Mouse (Mus musculus) adrenal gland, postnatal 36 days (tissue): Measurements from ENCODE around the gene Oard1. TPM values are rescaled to one million over a fixed set of nuclear protein-coding genes. Genes with fewer than 3 reads are reported as not detected.

Experiments used
- DNase-seq, 2 experiments: peaks; one replicate each; pipeline ENCODE4 v3.0.0; 2021; ENCODE audit warnings: mixed read lengths in 1 of 2
- long read RNA-seq, 2 experiments: library from polyadenylated mRNA; stranded (forward); transcript quantifications; one replicate each; pipeline ENCODE4 v2.0.0; 2021; ENCODE audit warnings: borderline sequencing depth in 2 of 2
- total RNA-seq, 2 experiments: library from RNA; stranded (reverse); gene quantifications; 2 replicates each; pipeline ENCODE4 v1.2.3; 2021

The Oard1 gene
- 10 to 100 TPM; 14.0 to 23.8 TPM for total RNA-seq
- long read RNA-seq, experiment 1, transcript Oard1-202 (6 exons, 1,324 nt): major isoform, 14 of 41 reads
- long read RNA-seq, experiment 1, partial matches to known transcripts: 2 of 41 reads
- long read RNA-seq, experiment 1, other reads (novel, unspliced or antisense): 21 of 41 reads
- long read RNA-seq, experiment 2, partial matches to known transcripts: 0 of 8 reads
- long read RNA-seq, experiment 2, other reads (novel, unspliced or antisense): 4 of 8 reads

GRCm38 (mm10) chr17:48409380-48410298 is at the start of gene Oard1, which contains the start of gene Nfya:
TSS of gene Oard1 (plus strand) at chr17:48410014.
TSS of gene Nfya (minus strand) at chr17:48409906.
- DNase-seq: peak; percentile 99 to 100

- no peak for DNase-seq
Observed at GRCm38 (mm10) chr17:48360462-48360861, 49.4 kb upstream of the Oard1 start.

DNA sequence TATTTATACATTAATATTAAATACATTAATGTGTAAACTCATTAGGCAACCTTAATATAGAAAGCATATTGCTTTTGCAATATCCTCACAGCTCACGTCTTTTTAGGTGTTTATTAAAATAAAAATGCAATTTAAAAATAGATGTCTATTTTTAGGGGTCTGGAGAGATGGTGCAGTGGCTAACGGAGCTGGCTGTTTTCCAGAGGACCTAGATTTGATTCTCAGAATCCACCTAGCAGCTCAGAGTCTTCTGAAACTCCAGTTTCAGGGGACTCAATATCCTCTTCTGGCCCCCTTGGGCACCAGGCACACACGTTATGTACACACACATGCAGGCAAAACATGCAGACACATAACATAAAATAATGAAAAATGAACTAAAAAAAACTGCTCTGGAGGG is 47.5 kb upstream of the Oard1 start:
- no peak for DNase-seq

GRCm38 (mm10) chr17:48362966-48363365 is 46.8 kb upstream of the Oard1 start:
- peak; percentile 25 to 51 for DNase-seq

- no peak for DNase-seq
Observed at GRCm38 (mm10) chr17:48363421-48363965, 46.3 kb upstream of the Oard1 start.

DNA sequence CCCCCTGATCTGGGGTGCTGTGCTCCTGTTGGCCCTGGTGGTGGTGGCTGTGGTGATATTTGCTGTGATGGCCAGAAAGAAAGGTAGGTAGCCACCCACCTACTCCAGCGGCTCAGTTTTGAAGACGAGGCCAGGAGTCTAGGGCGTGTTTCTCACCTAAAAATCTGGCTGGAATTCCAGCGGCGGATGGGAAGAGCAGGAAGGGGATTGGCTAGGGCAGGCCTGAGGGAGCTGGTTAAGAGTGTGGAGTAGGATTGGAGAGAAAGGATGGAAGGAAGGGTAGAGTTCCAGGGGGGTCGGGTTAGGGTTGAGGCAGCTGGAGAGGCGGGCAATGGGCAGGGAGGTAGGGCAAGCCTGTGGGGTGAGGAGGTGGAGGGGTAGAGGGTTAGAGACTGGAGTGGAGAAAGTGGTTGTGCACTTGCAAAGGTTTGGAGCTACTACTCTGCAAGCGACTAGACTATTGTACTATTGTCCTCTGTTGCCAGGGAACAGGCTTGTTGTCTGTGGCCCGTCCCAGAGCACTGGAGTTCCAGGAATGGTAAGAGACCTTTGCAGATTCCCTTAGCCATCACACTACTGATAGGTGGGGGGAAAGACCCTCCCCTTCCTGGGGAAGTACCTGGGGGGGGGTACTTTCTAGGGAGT is 44.2 kb upstream of the Oard1 start:
- DNase-seq: no peak

- DNase-seq: no peak
Observed at GRCm38 (mm10) chr17:48366806-48367205, 43.0 kb upstream of the Oard1 start.

DNA sequence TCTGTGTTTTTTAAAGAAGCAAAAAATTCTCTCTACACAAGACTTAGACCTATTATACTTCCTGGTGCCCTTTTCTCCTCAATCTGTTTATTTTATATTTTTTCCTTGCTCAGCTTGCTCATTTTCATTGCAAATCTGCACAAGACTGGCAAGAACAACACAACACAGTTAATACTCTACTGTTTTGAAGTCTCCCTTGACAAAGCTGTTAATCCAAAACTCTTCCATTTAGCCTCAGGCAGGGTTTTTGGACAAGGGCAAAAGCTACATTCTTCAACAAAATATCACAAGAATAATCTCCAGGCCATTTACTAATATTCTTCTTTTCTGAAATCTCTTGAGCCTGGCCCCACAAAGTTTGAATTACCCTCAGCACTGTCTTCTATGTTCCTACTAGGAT is 38.2 kb upstream of the Oard1 start:
- DNase-seq: no peak

DNA sequence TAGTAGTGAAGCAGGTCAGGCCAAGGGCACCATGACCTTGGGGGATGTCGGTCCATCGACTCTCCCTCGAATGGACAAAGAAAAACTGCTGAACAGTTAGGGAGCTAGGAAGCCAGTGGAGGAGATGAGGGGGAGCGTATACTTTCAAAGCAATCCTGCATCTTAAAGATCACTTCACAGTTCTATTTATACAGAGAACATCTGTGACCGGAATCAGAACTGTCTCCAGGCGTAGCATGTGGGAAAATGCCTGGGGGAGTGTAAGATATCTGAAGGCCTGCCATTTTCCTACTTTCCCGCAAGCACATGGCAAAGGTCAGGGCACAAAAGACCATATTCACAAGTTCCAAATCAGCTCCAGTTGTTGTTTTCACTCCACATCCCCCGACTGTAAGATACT is 36.8 kb upstream of the Oard1 start:
- DNase-seq: no peak

DNA sequence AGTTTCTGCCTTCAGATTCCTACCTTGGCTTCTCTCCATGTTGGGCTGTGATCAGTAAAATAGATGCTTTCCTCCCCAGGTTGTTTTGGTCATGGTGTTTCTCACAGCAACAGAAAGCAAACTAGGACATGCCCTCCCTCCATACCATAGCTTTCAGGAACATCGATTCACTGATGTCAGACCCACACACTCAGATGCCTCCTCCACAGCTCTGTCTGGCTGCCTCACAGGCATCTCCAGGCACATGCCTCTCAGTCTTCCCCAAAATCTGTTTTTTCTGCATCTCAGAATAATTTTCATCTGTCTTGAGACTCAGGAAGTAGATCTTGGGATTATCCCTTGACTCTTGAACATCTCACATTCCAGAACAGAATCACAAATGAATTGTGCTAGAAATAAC is 33.7 kb upstream of the Oard1 start:
- no peak for DNase-seq

DNA sequence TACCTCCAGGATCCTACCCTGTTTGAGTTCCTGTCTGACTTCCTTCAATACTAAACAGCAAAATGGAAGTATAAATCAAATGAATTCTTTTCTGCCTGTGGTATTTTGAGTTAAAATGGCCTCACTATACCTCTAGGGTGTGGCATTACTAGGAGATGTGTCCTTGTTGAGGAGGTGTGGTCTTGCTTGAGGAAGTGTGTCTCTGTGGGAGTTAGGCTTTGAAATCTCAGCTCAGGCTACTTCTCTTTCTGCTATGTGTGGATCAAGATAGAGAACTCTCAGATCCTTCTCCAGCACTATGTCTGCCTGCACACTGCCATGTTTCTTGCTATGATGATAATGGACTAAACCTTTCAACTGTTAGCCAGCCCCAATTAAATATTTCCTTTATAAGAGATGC is 30.8 kb upstream of the Oard1 start:
- DNase-seq: no peak

- DNase-seq: no peak
Observed at GRCm38 (mm10) chr17:48385786-48386461, 23.9 kb upstream of the Oard1 start.

- no peak for DNase-seq
Observed at GRCm38 (mm10) chr17:48388666-48389065, 21.1 kb upstream of the Oard1 start.

GRCm38 (mm10) chr17:48389442-48389841 is 20.4 kb upstream of the Oard1 start:
- no peak for DNase-seq

- no peak for DNase-seq
Observed at GRCm38 (mm10) chr17:48391446-48391845, 18.4 kb upstream of the Oard1 start.

- DNase-seq: no peak
Observed at GRCm38 (mm10) chr17:48392616-48393015, 17.2 kb upstream of the Oard1 start.

DNA sequence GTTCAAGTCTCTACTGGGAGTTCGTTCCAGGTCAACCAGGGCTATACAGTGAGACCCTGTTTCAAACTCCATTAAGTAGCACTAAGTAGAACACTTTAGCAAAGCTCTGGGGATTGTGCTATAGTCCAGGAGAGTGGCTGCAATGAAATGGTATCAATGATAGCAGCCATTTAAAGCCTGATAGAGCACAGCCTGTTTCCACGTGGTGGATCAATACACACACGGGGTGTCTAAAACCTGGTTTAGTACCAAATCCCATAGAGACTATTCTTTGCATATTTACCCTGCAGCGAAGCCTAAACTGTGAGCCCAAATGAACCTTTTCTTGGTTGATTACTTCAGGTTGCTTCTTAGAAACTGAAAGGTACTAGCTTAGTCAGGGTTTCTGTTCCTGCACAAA is 8.1 kb upstream of the Oard1 start:
- no peak for DNase-seq

DNA sequence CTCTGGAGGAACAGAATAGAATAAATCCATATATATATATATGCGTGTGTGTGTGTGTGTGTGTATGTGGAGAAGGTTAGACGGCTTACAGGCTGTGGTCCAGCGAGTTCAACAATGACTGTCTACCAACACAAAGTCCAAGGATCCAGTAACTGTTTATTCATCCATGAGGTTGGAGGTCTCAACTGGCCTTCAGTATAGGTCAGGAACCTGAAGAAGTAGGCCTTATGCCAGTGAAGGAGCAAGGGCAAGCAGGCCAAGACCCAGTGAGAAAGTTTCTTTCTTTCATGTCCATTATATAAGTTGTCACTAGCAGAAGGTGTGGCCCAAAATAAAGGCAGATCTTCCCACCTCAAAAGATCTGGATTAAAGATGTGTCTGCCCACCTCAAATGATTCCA is 7.1 kb upstream of the Oard1 start:
- no peak for DNase-seq

DNA sequence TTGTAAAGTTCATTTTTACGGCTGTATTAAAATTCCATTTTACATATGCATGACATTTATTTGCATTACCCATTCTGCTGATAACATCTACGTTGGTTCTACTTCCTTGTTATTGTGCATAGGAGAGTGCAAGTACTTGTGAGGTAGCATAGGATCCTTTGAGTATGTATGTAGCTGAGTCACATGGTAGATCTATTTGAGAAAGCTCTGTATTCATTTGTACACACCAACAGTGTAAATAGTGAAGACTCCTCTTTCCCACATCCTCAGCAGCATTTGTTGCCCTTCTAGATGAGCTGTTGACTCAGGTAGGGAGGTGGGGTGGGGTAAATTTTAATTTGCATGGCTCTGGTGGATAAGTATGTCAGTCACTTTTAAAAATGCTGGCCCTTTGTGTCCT is 6.0 kb upstream of the Oard1 start:
- DNase-seq: no peak

- DNase-seq: no peak
Observed at GRCm38 (mm10) chr17:48404706-48405105, 5.1 kb upstream of the Oard1 start.

DNA sequence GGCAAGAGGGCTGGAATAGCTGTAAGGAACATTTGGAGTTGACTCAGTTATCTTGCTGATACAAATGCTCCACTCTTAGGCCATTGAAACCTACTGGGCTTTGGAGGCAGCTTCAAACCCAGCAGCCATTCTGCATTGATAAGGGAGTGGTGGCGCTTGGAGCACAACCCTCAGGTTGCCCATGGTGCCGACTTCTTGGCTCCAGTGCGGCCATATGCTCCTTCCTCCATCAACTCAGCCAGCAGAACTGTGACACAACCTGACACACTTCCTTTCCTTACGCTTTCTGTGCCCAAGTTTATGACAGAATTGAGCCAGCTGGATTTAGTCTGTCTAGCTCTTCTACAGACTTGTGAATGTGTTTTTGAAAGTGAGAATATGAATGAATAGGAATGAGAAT is 2.7 kb upstream of the Oard1 start:
- DNase-seq: no peak

GRCm38 (mm10) chr17:48407910-48408525 is 1.8 kb upstream of the Oard1 start:
- DNase-seq: no peak
